Mouse (Mus musculus) megakaryocyte, embryonic 14.5 days (primary cell): ENCODE data around the gene Gm43518.

Experiments used
- FLI1 ChIP-seq: IDR thresholded peaks from 2 replicates; pipeline ENCODE4 v1.6.1; 2012; ENCODE audit warnings: low read length, inconsistent platforms, mixed read lengths
- GATA1 ChIP-seq: IDR thresholded peaks from 3 replicates; pipeline ENCODE4 v1.6.1; 2012; ENCODE audit warnings: mixed read lengths, low read length, inconsistent platforms, borderline replicate concordance

DNA sequence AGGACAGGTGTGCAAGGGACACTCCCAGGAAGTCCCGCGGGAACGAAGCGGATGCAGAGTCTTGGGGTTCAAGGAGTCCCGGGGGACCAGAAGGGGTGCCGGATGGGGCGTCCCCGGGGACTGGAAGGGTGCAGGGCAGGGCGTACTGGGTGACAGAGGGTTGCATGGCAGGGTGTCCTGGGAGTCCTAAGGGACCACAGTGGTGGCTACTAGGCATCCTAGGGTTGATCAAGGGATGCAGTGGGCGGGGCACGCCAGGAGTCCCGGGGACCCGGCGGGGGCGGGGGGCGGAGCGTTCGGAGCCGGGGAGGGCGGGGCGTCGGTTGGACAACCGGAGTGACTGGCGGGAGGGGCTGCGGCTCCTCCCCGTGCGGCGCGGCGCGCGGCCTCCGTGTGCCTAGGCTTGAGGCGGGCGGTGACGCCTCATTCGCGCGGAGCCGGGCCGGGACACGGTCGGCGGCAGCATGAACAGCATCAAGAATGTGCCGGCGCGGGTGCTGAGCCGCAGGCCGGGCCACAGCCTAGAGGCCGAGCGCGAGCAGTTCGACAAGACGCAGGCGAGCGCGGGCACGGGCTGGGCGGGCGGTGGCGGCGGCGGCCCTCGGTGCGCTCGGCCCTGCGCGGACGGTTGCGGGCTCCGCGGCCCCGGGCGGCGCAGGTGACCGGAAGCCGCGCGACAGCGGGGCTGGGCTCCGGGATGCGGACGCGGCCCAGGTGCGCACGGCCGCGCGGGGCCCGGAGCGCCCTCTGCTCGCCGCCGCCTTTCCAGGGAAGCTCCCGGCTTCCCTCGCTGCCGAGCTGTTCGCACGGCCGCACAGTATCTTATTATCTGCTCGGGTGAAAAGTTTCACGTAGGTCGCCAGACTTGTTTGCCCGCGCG is 46.3 kb downstream of the Gm43518 start, which contains the start of gene Hip1r:
- TF ChIP-seq GATA1 (no peak), FLI1 (no peak)
